Mouse (Mus musculus) NIH3T3 (cell line): ENCODE measurements around the gene Prdm16.

Source experiments
- DNase-seq: peaks from one replicate; pipeline ENCODE4 v3.0.0-alpha.2; 2012; ENCODE audit warnings: low read depth

The Prdm16 gene

DNA sequence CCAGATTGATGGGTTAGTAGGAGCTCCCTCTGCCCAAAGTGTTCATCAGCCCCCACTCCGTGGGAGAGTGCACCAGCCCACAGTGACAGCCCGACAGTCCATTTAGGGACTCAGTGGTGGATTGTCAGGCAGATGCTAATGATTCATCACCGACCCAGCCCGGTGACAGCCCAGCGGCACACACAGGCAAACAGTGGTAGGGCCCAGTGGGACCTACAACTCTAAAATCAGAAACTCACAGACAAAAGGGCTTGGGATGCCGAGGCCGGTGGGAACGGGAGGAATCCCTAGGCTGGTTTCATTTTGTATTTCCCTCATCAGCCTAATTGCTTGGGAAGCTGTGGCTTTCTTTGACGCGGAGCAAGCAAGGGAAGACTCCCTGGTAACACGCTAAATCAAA, 80.3 kb downstream of the Prdm16 start:
- no peak for DNase-seq

DNA sequence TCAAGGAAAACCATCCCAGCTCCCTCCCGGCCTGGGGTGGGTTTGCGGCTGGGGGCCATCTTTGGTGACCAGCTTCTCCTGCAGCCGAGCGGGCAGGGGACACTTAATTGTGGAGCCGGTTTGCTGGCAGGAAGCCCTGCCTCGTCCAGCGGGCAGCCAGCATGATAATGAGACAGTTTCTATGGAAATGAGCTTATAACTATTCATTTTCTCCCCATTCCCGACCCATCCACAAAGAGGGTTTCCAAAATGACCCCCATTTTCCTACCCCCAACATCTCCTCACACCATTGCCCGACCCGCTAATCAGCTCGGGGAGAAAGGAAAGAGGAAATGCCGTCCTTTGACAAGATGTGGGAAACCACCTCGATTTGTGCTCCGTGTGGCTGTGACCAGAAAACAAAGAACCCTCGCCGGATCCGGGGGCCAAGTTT, 86.7 kb downstream of the Prdm16 start:
- no peak for DNase-seq

DNA sequence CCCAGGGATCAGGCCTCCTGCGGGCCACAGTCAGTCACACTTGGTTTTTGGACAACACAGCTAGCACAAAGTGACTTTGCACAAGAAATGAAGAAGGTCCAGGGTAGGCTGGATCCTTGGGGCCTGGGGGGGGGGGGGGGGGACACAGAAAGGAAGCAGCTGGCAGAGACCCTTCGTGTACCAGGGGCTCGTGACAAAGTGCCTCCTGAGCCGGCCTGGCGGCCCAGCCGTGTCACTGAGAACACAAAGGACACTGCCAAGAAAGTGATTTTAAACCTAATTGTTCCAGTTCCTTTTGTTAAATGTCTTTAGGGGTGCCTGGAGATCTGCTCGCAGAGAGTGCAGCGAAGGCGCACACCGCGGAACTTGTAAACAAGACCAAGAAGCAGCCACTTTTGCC, 87.2 kb downstream of the Prdm16 start:
- DNase-seq: no peak

DNA sequence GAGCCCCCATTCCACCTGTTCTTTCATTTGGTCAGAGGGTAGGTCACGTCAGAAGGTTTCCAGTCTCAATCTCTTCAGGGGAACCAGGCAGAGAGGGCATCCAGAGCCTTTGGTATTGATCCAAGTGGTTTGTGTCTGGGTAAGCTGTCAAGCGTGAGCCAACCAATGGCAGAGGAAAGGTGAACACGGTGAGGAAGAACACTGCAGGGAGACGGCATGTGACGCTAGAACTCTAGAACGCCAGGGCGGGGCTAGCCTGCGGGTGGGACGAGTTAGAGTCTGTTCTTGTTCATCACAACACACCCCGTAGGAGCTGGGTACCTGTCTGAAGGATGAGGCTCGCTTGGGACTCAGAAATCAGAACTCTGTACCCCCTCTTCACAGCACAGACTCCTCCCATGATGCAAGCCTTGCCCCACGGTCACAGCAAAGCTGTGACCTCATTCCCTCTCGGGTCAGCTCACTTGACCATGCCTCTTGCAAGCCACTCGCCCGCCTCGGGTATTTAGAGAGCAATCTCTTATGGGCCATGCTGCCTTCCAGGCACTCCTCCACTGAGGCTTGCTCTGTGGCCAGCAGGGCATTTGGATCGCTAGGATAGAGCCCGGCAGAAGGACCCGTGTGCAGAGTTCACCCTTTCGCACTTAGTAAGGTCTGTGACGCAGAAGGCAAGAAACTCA, 89.4 kb downstream of the Prdm16 start:
- DNase-seq: no peak

DNA sequence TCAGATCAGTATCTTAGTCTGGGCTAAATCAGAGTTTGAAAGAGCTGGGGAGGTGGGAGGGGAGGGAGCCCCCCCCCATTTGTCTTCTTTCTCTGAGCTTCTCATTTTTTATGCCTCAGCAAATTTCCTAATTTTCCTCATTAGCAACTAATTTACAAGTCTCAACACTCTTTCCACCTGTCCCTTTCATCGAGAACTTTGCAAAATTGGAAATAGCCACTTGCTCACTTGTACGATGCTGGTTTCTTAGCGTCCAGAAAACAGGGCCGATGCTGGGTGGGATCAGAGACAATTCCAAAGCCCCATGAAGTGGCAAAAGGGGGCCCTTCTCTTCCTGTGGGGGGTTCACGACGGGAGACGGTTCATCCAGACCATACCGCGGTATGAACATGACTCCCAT, 91.4 kb downstream of the Prdm16 start:
- no peak for DNase-seq

DNA sequence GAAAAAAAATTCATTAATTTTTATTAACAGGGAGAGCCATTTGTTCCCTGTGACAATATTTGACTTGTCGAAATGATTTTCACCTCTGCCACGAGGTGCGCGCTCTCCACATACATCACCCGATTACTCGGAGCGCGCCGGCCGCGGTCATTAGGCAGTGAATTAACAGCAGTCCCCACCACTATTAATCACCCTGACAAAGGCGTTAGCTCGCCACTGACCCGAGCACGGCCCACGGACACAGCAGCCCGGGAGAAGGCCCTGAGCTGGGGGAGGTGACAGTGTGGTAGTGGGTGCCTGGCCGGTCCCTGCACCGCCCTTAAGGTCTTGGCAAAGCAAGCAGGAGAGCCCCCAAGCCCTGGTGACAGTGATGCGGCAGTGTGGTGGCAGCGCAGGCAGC, 92.8 kb downstream of the Prdm16 start:
- DNase-seq: no peak

DNA sequence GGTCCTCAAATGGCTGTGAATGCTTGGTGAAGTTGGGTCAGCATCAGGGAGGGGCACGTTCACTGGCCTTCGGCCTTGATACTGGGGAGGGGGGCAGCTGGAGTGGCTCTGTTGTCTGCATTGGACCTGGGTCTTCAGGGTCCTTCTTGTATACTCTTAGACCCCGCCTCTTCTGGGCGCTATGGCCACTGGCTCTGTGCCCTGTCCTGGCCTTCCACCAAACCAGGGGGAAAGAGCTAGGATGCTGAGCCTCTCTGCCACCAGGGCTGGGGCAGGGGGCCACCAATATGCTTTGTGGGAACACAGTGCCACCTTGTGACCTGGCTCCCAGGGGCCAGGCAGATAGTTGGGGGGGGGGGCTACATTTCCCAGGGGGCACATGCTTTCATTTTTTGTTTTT, 93.5 kb downstream of the Prdm16 start:
- no peak for DNase-seq

DNA sequence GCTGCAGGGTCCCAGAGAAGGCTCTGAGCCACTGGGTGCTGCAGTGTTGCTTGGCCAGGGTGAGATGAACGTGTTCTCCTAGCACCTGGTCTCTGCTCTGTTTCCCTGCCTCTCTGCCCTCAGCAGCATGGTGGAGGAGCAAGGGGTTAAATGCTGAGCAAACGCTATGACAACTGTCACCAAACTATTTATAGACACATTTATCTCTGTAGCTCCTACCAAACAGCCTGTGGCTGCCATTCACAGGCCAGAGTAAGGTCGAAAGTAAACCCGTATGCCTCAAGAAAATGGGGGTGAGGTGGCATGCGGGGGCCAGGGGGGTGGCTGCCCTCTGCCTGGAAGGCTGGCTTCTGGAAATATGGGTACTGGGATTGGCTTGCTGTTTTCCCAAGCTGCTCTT, 94.1 kb downstream of the Prdm16 start:
- no peak for DNase-seq

DNA sequence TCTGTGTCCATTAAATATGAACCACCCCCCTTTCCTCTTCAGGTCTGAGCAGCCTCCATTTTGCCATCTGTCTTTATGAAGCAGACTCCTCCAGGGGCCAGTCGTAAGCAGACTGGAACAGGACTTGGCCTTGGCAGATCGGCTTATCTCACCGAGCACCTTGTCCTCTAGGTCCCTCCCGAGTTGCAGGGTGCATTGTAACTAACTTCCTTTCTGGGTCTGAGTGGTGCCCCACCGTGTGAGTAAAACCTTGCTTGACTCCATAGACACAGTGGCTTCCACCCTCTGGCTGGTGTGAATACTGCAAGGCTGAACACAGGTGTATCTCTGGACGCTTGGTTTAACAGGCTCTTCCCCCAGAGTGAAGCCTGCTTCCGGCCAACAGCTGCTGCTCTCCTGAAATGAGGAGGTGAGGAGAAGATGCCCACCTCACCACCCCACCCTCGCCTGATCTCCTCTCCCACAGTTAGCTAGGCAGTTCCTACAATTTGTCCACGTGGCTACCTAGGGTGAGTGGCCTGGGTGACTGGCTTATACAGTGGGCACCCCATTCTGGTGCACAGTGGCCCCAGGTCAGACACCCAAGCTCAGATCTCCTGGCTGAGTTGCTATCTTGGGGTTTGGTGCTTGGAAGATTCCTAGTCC, 94.9 kb downstream of the Prdm16 start:
- no peak for DNase-seq

DNA sequence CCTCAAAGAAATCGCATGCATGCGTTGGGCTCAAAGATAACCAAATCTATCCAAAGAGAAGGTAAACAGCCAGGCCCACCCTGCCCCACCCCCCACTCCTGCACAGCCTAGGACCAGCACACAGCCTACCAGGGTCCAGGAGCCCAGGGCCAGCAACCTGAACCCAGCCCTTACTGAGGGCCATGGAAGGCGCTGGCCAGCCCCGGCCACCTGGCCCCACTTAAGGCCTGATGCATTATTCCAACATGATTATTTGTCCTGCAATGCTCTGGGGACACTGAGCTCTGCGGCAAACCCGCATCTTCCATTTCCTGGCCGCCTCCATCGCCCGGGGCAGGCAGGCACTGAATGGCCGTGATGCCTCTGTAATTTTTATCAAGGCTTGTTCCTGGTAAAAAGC, 96.0 kb downstream of the Prdm16 start:
- DNase-seq: no peak

DNA sequence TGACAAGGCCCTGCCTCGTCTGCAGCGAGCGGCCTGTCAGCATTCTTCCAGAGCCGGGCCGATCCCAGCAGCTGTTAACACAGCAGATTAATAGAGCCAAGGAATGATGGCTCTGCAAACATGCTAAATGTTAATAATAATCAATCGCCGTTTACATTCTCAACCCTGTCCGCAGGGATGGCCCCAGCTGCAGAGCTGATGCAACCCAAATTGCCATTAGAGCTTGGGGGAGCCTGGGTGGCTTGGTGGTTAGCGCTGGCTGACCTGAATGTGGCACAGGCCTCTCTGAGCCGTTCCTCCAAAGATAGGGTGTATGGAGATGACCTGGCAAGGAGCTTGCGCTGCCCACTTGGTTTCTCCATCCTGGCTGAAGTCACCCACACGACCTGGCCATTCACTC, 97.0 kb downstream of the Prdm16 start:
- DNase-seq: no peak

DNA sequence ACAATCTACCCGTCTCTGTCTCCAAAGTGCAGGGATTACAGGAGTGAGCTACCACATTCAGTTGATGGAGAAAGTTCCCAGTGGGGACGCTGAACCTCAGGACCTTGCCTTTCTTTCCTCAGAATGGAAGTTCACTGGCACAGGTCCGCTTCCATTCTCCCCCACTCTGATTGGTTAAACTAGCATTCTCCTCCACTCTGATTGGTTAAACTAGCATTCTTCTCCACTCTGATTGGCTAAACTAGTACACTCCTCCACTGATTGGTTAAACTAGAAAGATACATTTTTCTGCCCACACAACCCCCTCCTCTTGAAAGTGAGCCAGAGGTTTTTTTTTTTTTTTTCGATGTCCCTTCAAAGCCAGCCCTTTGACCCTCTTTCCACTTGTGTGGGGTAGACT, 97.9 kb downstream of the Prdm16 start:
- no peak for DNase-seq

DNA sequence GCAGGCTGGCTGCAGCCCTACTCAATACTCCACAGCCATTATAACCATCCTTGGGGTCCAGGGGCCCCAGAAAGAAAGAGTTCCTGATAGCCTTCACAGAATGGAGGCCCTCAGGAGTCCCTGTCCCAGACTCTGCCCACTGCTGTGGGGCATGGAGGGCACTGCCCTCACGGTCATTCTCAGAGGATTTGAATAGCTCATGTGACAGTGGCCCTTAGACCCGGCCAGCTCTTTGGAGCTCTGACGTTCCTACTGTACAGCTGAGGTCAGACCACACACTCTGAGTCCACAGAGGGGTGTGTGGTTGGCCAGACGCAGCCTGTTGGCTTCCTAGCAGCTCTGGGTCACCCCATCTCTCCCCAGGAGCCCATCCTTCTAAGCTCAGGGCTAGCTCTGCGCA, 100.6 kb downstream of the Prdm16 start:
- DNase-seq: no peak

DNA sequence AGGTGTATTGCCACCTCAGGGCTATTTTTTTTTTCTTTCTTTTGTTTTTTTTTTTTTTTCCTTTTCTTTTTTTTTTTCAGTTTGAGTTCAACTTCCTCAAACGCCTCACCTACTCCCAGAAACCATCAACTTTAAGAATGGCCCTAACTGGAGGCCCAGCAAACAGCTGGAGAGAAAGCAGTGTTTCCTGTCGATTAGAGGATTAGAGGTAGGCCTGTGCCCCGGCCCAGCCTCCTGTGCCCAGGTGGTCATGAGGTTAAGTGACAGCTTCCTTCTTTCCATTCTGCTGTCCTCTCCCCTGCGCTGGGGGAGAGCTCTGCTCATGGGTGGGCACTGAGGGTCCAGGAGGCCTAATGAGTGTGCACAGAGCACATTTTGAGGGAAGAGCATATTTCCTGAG, 105.3 kb downstream of the Prdm16 start:
- DNase-seq: no peak

DNA sequence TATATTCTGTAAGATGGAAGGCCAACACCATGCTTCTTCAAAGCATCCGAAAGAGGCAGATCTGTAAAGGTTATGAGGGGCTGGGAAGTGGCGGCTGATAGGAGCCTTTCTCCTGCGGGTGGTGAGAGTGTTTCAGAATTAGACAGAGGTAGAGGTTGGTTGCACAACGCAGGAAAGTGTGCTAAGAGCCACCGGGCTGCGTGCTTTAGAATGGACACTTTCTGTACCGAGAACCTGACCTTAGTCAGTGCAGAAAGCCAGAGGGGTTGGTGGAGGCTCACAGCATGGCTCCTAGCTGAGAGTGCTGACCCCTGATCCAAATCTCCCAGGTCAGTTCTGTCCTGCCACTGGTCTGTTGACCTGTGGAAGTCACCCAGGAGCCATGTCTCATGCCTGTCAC, 106.3 kb downstream of the Prdm16 start:
- DNase-seq: no peak

DNA sequence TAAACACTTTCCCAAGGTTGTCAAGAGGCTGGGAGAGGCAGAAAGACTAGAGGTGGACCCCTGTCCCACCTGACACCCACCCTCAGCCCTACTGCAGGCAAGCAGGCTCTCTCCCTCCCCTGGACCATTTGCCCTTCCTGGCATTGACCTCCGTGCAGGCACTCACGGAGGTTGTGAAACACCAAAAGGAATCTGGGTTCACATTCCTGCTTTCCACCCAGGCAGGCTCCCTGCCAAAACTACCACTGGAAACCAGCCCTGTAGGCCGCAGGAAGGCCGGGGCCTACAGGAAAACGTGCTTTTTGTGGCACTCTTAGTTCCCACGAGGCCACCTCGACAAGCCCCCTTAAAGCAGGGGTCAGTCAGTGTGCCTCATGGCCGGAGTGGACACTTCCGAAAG, 109.2 kb downstream of the Prdm16 start:
- peak; percentile 89 for DNase-seq

DNA sequence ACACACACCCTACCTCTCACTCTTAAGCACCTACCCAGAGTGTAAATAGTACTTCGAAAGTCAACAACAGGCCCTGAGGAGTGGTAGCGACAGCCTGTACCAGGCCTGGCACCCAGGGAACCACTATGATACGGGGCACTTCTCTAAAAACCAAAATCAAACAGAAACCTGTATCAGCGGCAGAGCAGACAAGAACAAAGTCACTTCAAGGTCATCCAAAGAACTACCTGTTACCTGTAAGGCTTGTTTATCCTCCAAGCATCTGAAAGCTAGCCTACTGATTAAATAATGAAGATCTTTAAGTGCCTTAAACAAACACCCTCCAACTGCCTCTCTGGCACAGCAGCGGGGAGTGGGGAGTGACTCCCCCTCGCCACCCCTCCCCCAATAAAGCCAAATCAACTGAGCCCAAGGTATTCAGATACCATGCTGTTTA, 110.3 kb downstream of the Prdm16 start:
- no peak for DNase-seq

DNA sequence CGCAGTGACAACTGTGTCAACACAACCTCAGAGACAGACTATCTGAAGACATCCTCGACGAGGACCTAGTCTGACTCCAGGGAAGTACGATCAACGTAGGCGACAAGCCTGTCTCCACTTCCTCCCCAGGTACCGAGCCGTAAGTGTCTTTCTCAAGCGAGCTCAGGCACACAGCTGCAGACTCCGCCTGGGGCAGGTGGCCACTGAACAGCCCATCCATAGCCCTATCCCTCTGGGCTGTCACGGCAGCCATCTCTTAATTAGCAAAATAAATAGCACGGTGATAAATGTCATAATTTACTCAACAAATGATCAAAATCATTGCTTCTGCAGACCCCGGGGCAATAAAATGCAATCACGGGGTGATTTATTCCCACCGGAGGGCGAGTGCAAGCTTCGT, 112.8 kb downstream of the Prdm16 start:
- no peak for DNase-seq

DNA sequence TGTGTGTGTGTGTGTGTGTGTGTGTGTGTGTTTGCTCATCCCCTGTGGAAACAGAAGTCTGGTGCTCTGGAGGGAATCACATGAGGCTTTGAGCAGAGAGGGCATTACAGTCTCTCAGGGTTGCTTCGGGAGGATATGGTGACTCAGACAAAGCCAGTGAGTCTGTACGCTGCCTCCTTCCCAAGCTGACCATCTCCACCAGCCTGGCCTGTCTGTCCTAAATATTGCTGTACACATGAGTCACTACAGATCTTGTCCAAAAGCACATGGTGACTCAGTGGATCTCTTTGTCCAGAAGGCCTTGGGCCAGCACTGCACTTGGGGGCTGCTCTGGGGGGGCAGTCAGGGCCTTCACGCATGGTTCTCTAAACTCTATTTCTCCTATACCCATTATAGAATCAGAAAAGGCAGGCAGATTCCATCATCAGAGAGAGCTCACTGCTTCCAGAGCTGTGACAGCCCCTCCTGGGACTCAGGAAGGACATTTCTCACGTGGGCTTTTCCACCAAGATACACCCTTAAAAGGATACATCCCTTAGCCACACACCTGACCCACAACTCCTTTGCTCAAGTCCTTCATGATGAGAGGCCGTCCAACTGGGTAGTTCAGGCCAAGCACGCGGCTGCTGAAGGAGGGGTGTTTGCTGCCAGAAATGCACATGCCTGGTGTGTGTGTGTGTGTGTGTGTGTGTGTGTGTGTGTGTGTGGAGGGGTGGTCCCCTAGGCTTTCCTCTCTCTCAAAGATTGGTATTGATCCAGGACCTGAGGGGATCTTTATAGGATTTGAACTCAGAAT, 114.6 kb downstream of the Prdm16 start:
- peak; percentile 75 for DNase-seq

DNA sequence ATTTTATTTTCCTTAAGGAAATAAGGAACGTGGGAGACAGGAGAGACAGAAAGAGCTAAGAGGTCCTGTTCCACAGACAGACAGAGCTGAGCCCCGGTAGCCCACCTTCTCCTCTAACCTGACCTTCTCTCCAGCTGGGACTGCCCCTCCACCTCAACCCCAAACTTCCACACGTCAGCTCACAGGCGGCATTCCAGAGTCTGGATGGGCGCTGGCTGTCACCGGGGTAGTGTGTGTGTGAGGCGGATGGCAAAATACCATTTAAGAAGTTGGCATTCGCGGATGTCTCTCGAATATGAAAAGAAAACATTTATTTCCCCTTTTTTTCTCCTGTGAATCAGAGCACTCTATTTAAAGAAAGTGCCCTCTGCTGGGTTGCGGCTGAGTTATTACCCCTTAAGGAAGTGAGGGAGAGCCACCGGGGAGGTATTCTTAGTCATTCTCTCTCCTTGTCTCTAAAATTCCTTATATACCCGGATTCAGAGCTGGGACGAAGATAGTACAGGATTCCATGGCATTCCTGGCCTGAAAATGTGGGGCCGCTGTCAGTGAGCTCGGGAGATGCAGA, 117.1 kb downstream of the Prdm16 start:
- DNase-seq: peak; percentile 75

DNA sequence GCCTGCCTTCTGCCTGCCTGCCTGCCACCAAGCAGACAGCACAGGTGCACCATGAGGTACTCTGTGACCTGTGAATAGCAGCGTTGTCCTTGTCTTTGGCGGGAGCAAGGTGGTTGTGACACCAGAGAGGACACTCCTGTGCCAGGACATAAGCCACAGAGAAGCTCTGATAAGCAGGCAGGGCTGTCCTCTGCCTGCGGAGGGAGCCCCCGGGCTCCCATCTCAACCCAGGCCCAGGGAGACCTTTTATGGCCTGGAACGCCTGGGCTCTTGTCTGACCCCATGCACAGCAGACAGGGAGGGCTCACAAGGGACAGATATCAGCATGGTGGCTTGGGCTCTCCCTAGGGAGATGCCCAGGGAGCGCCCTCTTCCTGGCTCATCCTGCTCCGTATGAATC, 118.7 kb downstream of the Prdm16 start:
- DNase-seq: no peak

DNA sequence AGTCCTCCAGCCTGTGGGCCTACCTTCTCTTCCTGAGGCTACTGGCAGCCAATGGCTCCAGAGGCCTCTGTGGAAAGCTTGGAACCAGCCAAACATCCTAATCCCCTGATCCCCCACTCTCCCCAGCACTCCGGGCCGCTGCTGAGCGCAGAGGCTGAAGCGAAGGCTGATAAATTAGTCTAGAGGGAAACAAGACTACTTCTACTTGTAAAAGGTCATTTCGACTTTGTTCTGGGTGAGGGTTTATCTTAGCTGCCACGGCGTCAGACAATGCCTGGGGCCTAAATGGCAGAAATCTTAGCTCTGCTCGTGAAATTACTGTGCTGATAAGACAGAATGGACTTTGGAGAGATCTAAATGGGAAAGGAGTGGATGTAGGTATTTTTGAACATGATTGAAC, 120.2 kb downstream of the Prdm16 start:
- DNase-seq: no peak

DNA sequence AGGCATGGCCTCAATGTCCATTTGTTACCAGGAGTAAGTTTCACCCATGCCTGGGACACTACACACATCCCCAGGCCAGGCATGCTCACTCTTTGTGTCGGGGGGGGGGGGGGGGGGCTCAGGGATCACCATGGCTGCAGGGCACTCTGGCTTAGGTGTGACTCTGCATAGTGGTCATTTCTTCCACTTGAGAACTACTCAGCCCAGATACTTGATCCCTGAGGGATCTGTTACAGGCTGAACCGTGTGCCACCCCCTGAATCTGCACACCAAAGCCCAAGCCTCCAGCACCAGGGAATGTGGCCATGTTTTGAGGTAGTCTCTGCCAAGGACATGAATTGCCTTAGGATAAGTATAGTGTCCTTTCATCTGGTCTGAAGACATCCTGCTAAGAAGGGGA, 123.0 kb downstream of the Prdm16 start:
- DNase-seq: no peak
